Mouse (Mus musculus): Measurements from ENCODE around the gene Heatr1. TPM values are rescaled to one million over a fixed set of nuclear protein-coding genes. Genes with fewer than 3 reads are reported as not detected.

The Heatr1 gene
- polyA plus RNA-seq, 1 experiment from 2014 or later = 5.4 TPM

GRCm38 (mm10) chr13:12369041-12369621 lies 25.7 kb upstream of the Heatr1 start:
- H3K4me2 ChIP-seq (ENCODE audit: low read depth, low read length) = no peak overlapping the region; the same call in 1 of the 2 replicates
- no peak for ATAC-seq
- H3K4me3 ChIP-seq (ENCODE audit: low read depth, low read length) = no peak overlapping the region
- DNase-seq = no peak
- no peak overlapping the region for H3K27ac ChIP-seq (ENCODE audit: low read depth)
- TF ChIP-seq EP300 (IDR thresholded peaks at IDR 0.05; ENCODE audit: low read depth) (no peak), CTCF (IDR thresholded peaks at IDR 0.05; ENCODE audit: low read depth) (no peak)
- 54% methylated on average over 8 of the region's 8 CpGs for WGBS (ENCODE audit: insufficient replicate concordance)
- no peaks in the 10 kb centered on the region for H3K9me3 ChIP-seq (ENCODE audit: low read length)
- no peak overlapping the region for H3K9ac ChIP-seq (replicated peaks)
- no peaks in the 10 kb centered on the region for H3K36me3 ChIP-seq (replicated peaks; ENCODE audit: insufficient read depth, low read length)
- H3K27me3 ChIP-seq (ENCODE audit: insufficient read depth, low read length) = no peaks in the 10 kb centered on the region
- H3K4me1 ChIP-seq (ENCODE audit: insufficient read depth) = no peaks in the 10 kb centered on the region

GRCm38 (mm10) chr13:12369930-12370329 lies 24.9 kb upstream of the Heatr1 start:
- ATAC-seq = no peak
- DNase-seq = no peak
- H3K4me3 ChIP-seq (ENCODE audit: low read depth, low read length) = no peak overlapping the region
- no peak overlapping the region for H3K27ac ChIP-seq (ENCODE audit: low read depth)
- WGBS (ENCODE audit: insufficient replicate concordance) = 73% methylated on average over 11 of the region's 11 CpGs
- no peaks in the 10 kb centered on the region for H3K9me3 ChIP-seq (ENCODE audit: low read length)
- no peaks in the 10 kb centered on the region for H3K27me3 ChIP-seq (ENCODE audit: insufficient read depth, low read length)
- no peaks in the 10 kb centered on the region for H3K4me1 ChIP-seq (ENCODE audit: insufficient read depth)
- no peak for TF ChIP-seq EP300 (IDR thresholded peaks at IDR 0.05; ENCODE audit: low read depth)
- TF ChIP-seq CTCF (IDR thresholded peaks at IDR 0.05; ENCODE audit: low read depth) = no peak
- no peak overlapping the region for H3K4me2 ChIP-seq (ENCODE audit: low read depth, low read length)
- no peaks in the 10 kb centered on the region for H3K36me3 ChIP-seq (replicated peaks; ENCODE audit: insufficient read depth, low read length)
- no peak overlapping the region for H3K9ac ChIP-seq (replicated peaks)

DNA sequence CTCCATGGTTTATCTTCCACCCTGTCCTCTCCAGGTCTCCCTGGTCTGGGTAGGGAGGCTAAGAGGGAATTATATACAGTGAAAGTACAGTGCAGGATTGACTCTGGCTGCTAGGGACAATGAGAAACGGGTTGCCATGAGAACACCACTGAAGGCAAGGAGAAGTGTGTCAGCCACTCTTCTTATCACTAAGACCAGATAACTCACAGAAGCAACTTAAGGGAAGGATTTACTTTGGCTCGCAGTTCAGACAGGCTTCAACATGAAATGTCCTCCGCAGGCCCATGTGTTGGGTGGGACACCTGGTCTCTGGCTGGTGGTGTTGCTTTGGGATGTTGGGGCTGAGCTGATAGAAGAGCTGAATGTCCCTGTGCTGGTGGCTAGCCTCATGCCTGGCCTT lies 22.1 kb upstream of the Heatr1 start:
- Histone ChIP-seq H3K9ac (replicated peaks) (no peak overlapping the region), H3K36me3 (replicated peaks; ENCODE audit: insufficient read depth, low read length) (no peaks in the 10 kb centered on the region), H3K4me1 (ENCODE audit: insufficient read depth) (no peaks in the 10 kb centered on the region), H3K9me3 (ENCODE audit: low read length) (no peaks in the 10 kb centered on the region), H3K4me2 (ENCODE audit: low read depth, low read length) (no peak overlapping the region), H3K27me3 (ENCODE audit: insufficient read depth, low read length) (no peaks in the 10 kb centered on the region), H3K27ac (ENCODE audit: low read depth) (no peak overlapping the region), H3K4me3 (ENCODE audit: low read depth, low read length) (no peak overlapping the region)
- ATAC-seq (no peak), DNase-seq (no peak)
- WGBS (ENCODE audit: insufficient replicate concordance) = 52% methylated on average over 3 of the region's 3 CpGs
- no peak for TF ChIP-seq CTCF (IDR thresholded peaks at IDR 0.05; ENCODE audit: low read depth)
- TF ChIP-seq EP300 (IDR thresholded peaks at IDR 0.05; ENCODE audit: low read depth) = no peak

DNA sequence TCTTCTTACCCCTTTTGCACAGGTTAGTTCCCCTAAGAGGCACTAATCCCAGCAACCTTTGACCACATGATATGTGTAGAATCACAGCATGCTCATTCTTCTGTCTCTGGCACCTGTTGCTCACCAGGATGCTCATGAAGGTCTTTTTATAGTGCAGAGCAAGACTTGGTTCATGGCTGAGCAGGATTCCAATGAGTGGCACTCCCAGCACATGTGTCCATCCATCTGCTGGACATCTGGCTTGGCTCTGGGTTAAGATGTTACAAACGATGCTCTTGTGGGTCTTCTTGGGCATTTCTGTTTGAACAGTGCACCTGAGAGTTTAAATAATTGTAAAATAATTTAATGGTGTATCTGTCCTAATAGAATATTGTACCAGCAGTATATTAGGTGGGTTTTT lies 18.0 kb upstream of the Heatr1 start:
- no peak overlapping the region for H3K4me2 ChIP-seq (ENCODE audit: low read depth, low read length)
- H3K9ac ChIP-seq (replicated peaks) = no peak overlapping the region
- 51% methylated on average over 1 of the region's 1 CpGs for WGBS (ENCODE audit: insufficient replicate concordance)
- no peaks in the 10 kb centered on the region for H3K4me1 ChIP-seq (ENCODE audit: insufficient read depth)
- DNase-seq (no peak), ATAC-seq (no peak)
- H3K4me3 ChIP-seq (ENCODE audit: low read depth, low read length) = no peak overlapping the region
- no peak overlapping the region for H3K27ac ChIP-seq (ENCODE audit: low read depth)
- H3K36me3 ChIP-seq (replicated peaks; ENCODE audit: insufficient read depth, low read length) = no peaks in the 10 kb centered on the region
- H3K9me3 ChIP-seq (ENCODE audit: low read length) = no peaks in the 10 kb centered on the region
- no peaks in the 10 kb centered on the region for H3K27me3 ChIP-seq (ENCODE audit: insufficient read depth, low read length)
- no peak for TF ChIP-seq CTCF (IDR thresholded peaks at IDR 0.05; ENCODE audit: low read depth)
- no peak for TF ChIP-seq EP300 (IDR thresholded peaks at IDR 0.05; ENCODE audit: low read depth)

- TF ChIP-seq EP300 (IDR thresholded peaks at IDR 0.05; ENCODE audit: low read depth) (no peak), CTCF (IDR thresholded peaks at IDR 0.05; ENCODE audit: low read depth) (no peak)
- Histone ChIP-seq H3K36me3 (replicated peaks; ENCODE audit: insufficient read depth, low read length) (no peaks in the 10 kb centered on the region), H3K4me3 (ENCODE audit: low read depth, low read length) (no peak overlapping the region), H3K9ac (replicated peaks) (no peak overlapping the region), H3K4me1 (ENCODE audit: insufficient read depth) (no peaks in the 10 kb centered on the region), H3K9me3 (ENCODE audit: low read length) (no peaks in the 10 kb centered on the region; the same call in 1 of the 2 replicates), H3K27ac (ENCODE audit: low read depth) (no peak overlapping the region), H3K4me2 (ENCODE audit: low read depth, low read length) (no peak overlapping the region), H3K27me3 (ENCODE audit: insufficient read depth, low read length) (no peaks in the 10 kb centered on the region)
- ATAC-seq (no peak), DNase-seq (no peak)
Measured at GRCm38 (mm10) chr13:12384796-12385195, 10.0 kb upstream of the Heatr1 start.

DNA sequence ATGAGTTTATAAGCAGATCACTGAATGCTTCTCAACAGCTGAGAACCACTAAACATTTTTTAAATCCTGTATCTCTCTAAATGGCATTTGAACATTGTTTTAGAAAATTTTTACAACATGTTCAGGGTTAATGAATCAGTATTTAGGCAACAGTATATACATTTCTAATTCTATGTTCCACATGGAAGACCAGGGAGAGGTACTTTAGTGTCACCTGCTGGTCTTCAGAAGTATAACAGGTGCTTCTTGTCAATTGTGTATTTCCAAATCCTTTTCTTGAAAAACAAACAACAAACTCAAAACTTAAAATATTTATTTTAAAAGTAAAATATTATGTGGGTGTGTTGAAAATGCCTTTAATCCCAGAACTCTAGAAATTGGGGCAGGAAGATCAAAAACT lies 8.5 kb upstream of the Heatr1 start:
- no peaks in the 10 kb centered on the region for H3K36me3 ChIP-seq (replicated peaks; ENCODE audit: insufficient read depth, low read length)
- DNase-seq (no peak), ATAC-seq (no peak)
- H3K9ac ChIP-seq (replicated peaks) = no peak overlapping the region
- no peak overlapping the region for H3K27ac ChIP-seq (ENCODE audit: low read depth)
- H3K4me2 ChIP-seq (ENCODE audit: low read depth, low read length) = no peak overlapping the region
- H3K27me3 ChIP-seq (ENCODE audit: insufficient read depth, low read length) = no peaks in the 10 kb centered on the region
- H3K4me3 ChIP-seq (ENCODE audit: low read depth, low read length) = no peak overlapping the region
- TF ChIP-seq CTCF (IDR thresholded peaks at IDR 0.05; ENCODE audit: low read depth) = peak; percentile 75
- TF ChIP-seq EP300 (IDR thresholded peaks at IDR 0.05; ENCODE audit: low read depth) = no peak
- H3K4me1 ChIP-seq (ENCODE audit: insufficient read depth) = no peaks in the 10 kb centered on the region
- no peaks in the 10 kb centered on the region; the same call in 1 of the 2 replicates for H3K9me3 ChIP-seq (ENCODE audit: low read length)

DNA sequence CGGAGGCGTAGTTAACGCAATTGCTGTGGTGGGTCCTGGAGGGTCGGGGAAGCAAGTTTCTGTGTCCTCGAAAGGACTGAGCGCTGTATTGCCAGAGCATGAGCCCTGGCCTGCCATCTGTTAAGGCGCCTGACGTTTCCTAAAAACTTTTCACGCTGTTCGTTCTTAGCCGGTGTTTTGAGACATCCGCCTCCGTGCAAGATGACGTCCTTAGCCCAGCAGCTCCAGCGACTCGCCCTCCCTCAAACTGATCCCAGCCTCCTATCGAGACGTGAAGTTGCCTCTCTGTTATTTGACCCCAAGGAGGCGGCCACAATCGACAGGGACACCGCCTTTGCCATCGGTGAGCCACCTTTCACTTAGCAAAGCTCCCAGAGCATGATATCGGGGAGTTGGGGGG lies 744 bp downstream of the Heatr1 start:
- ATAC-seq (peak; percentile 28), DNase-seq (no peak)
- H3K9me3 ChIP-seq (ENCODE audit: low read length) = no peaks in the 10 kb centered on the region
- peaks cover 9% of the 10 kb centered on the region for H3K4me1 ChIP-seq (ENCODE audit: insufficient read depth)
- H3K27ac ChIP-seq (ENCODE audit: low read depth) = peak overlapping the region; percentile 60; the same call in 1 of the 2 replicates
- peak overlapping the region; percentile 90 for H3K4me3 ChIP-seq (ENCODE audit: low read depth, low read length)
- H3K9ac ChIP-seq (replicated peaks) = peak overlapping the region; percentile 80
- TF ChIP-seq EP300 (IDR thresholded peaks at IDR 0.05; ENCODE audit: low read depth) (no peak), CTCF (IDR thresholded peaks at IDR 0.05; ENCODE audit: low read depth) (no peak)
- H3K4me2 ChIP-seq (ENCODE audit: low read depth, low read length) = peak overlapping the region; percentile 93
- H3K27me3 ChIP-seq (ENCODE audit: insufficient read depth, low read length) = no peaks in the 10 kb centered on the region
- H3K36me3 ChIP-seq (replicated peaks; ENCODE audit: insufficient read depth, low read length) = peaks cover 22% of the 10 kb centered on the region
- under 1% methylated on average over 23 of the region's 23 CpGs for WGBS (ENCODE audit: insufficient replicate concordance)

Data from liver, postnatal 0 days (tissue).